25 mouse cellular contexts compared by ENCODE assay signal in genomic region chr4:102374614-102375013, GRCm38 (mm10).
"Had no signal": no experiment of that assay in that cellular context is flagged by ENCODE, and none has a peak within 500 bp of the region (broad histone marks: within the 10 kb centered on the region; RNA-seq: fewer than 3 reads in every experiment).

No protein-coding gene starts in this region.

- H3K9me3 ChIP-seq: heart, embryonic 10.5 days; heart, embryonic 12.5 days; hindbrain, embryonic 10.5 days; hindbrain, embryonic 12.5 days; intestine, embryonic 15.5 days; limb, embryonic 13.5 days; limb, embryonic 15.5 days had no signal

- H3K4me2 ChIP-seq: heart, embryonic 12.5 days; hindbrain, embryonic 12.5 days; hindbrain, embryonic 14.5 days; intestine, embryonic 15.5 days; limb, embryonic 13.5 days; limb, embryonic 15.5 days had no signal

- H3K27ac ChIP-seq: gastrocnemius, adult 2 months; heart, embryonic 10.5 days; hindbrain, embryonic 10.5 days; hindbrain, embryonic 12.5 days; hindbrain, embryonic 14.5 days; intestine, embryonic 15.5 days; limb, embryonic 13.5 days; limb, embryonic 15.5 days had no signal

- H3K4me1 ChIP-seq: heart, embryonic 10.5 days; heart, embryonic 12.5 days; hindbrain, embryonic 10.5 days; hindbrain, embryonic 12.5 days; intestine, embryonic 15.5 days; limb, embryonic 13.5 days; limb, embryonic 15.5 days had no signal

- H3K9ac ChIP-seq: heart, embryonic 12.5 days; hindbrain, embryonic 12.5 days; hindbrain, embryonic 14.5 days; intestine, embryonic 15.5 days; limb, embryonic 13.5 days; limb, embryonic 15.5 days had no signal

- H3K4me3 ChIP-seq: gastrocnemius, adult 2 months; heart, embryonic 10.5 days; heart, embryonic 12.5 days; hindbrain, embryonic 10.5 days; hindbrain, embryonic 12.5 days; intestine, embryonic 15.5 days; limb, embryonic 13.5 days; limb, embryonic 15.5 days had no signal

- DNase-seq: gastrocnemius, adult 2 months; gastrocnemius, postnatal 10 days; gastrocnemius, postnatal 25 days; heart, adult 18-20 months; heart, postnatal 10 days; heart, postnatal 4 days; kidney, adult 18-20 months; kidney, adult 8-10 months; kidney, postnatal 10 days; kidney, postnatal 25 days; kidney, postnatal 4 days; layer of hippocampus, adult 9-11 months; layer of hippocampus, postnatal 36 days; left cerebral cortex, postnatal 4 days had no signal

- H3K36me3 ChIP-seq: heart, embryonic 10.5 days; heart, embryonic 12.5 days; hindbrain, embryonic 10.5 days; hindbrain, embryonic 12.5 days; intestine, embryonic 15.5 days; limb, embryonic 13.5 days; limb, embryonic 15.5 days had no signal

- H3K27me3 ChIP-seq: heart, embryonic 12.5 days; hindbrain, embryonic 12.5 days; intestine, embryonic 15.5 days; limb, embryonic 13.5 days; limb, embryonic 15.5 days had no signal

- ATAC-seq: hindbrain, embryonic 16.5 days; inflammation-experienced regulatory T-cells, adult 6 months; intestine, embryonic 15.5 days; intestine, postnatal 0 days had no signal
